Mouse (Mus musculus) liver (tissue): ENCODE measurements around the gene Fam240b.

Source experiments
- DNase-seq: peaks from one replicate; pipeline ENCODE4 v3.0.0-alpha.2; 2020; ENCODE audit warnings: mixed read lengths

The Fam240b gene

GRCm38 (mm10) chr13:64438863-64439452, 58.6 kb downstream of the Fam240b start:
- DNase-seq, result peak; percentile 76

- DNase-seq, result no peak
Observed at GRCm38 (mm10) chr13:64437801-64438200, 59.8 kb downstream of the Fam240b start.

GRCm38 (mm10) chr13:64432017-64432995, 65.3 kb downstream of the Fam240b start, which contains the start of gene Cdk20:
TSS of gene Cdk20 (plus strand) at chr13:64432314.
- peak; percentile 94 for DNase-seq
